Mouse (Mus musculus) megakaryocyte-erythroid progenitor cell, adult 5-6 weeks (primary cell): ENCODE measurements around the gene Cabcoco1. TPM values are rescaled to one million over a fixed set of nuclear protein-coding genes. Genes with fewer than 3 reads are reported as not detected.

Experiments used
- ATAC-seq: replicated peaks from 2 replicates; pipeline ENCODE4 v1.8.0; 2016; ENCODE audit warnings: mild to moderate bottlenecking, inconsistent platforms; ENCODE audit not compliant: severe bottlenecking, poor library complexity, low FRiP score, low TSS enrichment
- total RNA-seq, 2 experiments: library from RNA; stranded (forward) in 1 of 2; stranded (reverse) in 1 of 2; fragments of 200-1000, 215-1000 nt in 1 of 2; fragments of >200 nt in 1 of 2; fragmentation: Nextera tagmentation in 1 of 2; gene quantifications; 2 replicates each; pipeline ENCODE4 v1.2.3; 2014 to 2017

The Cabcoco1 gene
- total RNA-seq (2014; fragmentation: Nextera tagmentation), result 0.79 and 4.7 TPM in 2 replicates
- 2.6 TPM in 1 of 2 replicates, not detected in the other for total RNA-seq (2017)

DNA sequence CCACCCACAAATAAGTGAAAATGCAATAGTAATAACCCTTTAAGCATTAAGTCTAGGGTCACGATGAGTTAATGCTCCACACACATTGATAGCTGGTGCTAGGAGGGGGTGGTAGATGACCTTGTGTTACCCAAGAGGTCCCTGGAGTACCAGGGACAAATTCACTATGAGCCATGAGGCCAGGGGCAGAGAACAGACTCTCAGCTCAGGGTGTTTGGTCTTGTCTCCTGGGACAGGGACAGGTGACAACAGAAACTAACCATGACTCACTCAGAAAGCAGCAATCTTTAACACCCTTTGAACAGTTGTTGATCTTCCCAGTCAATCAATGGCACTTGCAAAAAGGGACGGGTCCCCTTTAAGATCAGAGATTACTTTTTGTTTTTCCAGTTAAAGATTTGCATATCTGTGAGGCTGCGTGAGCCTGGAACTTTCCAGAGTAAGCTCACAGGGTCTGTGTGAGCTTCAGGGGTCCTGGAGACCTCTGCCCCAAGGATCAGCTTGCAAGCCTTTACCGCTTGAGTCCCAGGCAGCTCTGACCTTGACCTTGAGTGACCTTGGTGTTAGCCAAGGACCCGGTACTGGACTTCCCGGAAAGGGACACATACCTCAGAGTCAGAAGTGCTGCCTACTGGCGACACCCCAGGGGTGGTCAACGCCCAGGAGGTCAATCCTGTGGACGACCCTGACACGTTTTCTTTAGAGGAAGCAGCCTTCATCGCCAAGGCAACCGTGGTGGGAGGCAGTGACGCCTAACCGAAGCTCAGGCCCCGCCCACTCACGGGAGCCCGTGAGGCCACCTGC is at the start of gene Cabcoco1:
TSS of gene Cabcoco1 (minus strand) at position 758 of the 804 bp plus-strand sequence.
- ATAC-seq, result peak; percentile 97

DNA sequence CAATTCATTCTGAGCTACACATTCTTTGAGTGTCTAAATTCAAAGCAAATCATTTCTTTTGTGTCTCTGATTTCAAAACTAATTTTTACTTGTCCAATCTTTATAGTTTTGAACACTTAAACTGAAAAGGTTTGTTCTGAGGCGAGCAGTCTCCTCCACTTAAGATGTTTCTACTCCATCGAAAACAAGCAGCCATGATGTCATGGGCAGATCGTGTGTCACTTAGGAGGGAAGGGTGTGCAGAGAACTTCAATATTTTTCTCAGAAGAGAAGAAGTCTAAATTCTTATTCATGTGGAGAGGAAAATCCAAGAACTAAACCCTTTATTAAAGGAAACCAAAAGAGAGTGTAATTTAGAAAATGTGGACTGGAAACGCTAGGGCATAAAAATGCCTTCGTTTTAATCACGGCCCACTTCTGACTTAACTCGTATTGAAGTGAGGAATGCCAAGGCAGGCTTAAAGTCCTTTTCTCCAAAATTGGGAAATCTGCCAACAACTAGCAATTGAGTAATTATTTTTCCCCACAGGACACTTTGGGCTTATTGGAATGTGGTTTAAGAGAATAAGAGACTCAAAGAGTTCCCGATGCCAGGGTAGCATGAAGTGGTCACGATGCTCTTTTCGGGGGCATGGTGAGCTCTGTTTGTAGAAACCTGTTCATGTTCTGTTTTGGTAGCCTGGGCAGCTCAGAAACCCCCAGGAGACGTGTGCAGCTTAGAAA is 48.0 kb upstream of the Cabcoco1 start:
- ATAC-seq, result no peak

DNA sequence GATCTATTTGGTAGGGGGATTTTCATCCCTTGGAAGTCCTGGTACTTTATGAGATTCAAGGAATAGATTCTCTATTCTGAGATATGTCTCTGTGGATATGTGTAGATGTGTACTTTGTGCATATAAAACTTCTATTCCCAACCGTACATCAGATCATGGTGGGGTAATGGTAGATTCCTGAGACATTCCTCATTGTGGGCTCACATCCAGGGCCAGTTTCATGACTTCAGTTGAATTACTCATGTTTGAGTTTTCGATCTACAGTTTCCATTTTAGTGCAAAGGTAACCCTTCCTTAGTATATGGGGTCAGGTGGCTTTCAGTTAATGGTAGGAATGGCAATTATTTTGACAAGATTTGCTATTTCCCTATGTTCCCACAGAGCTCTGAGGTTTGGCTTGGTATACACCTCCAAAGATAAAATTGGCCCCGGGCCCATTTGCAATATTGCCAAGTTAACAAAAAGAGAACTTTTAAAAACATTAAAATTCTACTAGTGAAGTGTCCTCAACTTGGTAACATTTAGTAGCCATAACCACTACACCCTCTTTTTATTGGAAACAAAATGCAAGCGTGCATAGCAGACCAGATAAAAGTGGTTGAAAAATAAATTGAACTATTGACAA is 45.8 kb upstream of the Cabcoco1 start:
- no peak for ATAC-seq

DNA sequence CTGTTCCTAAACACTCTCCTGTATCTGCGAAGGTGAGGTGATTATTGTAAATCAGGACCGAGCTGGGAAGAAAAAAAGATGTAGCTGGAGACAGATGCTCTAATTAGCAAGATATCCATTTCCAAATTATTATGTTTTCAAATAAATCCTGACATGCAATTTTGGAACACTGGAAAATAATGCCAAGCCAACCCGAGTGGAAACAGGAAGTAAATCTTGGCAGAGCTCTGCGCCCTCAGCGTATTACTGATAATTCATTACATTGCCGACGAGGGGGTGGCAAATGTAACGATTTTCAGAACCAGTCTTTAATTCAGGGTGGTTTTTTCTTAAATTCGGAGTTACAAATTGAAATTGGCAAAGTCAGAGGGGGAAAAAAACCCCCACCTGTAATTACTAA is 35.6 kb upstream of the Cabcoco1 start:
- no peak for ATAC-seq

DNA sequence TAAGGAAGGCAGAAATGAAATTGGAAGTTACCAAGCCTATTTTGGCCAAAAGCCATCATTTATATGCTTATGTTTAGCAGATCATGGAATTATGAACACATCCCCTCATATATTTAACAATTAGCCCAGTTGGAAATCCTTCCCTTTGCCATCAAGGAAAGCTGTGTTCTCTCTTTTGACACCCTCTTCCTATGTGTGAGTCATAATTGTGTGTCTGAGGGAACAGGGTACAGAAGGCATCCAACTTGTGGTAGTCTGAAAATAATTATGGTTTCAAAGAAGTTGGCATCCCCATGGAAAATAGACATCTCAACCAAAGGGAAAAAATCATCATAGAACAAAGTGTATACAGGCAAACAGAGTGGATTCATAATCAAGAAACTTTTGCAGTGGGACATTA is 26.5 kb upstream of the Cabcoco1 start:
- no peak for ATAC-seq

DNA sequence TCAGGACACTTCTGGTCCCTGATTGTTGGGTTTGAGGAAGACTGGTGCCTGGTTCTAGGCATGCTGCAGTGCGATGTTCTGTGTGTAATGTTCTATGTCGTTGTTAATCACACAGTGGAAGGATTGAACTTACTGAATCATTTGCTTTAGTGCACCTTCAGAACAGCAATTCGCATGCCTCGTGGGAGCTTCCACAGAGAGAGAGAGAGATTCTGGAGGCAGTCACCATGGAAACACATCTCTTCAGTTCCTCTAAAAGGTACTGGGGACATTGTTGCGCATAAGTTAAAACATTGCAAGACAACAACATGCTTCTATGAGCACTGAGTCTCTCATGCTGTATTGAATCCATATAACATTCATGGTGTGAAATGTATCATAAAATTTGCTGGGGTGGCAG is 20.6 kb upstream of the Cabcoco1 start:
- ATAC-seq, result no peak

DNA sequence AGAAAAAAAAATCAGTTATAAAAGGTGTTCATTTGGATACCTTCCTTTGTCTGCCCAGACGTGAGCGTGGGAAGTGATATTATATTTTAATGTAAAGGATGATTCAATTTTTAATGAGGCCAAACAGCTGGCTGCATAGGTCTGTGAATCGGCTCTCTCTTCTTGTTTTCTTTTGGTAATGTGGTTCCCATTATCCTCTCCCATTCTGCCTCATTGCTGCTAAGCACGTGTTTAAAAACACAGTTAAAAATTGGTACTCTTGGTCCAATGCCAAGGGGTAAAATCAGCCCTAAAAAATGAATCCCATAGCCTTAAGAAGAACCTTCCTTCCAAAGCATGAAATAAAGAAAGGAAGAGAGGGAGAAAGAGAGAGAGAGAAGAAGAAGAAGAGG is 17.1 kb upstream of the Cabcoco1 start:
- no peak for ATAC-seq

DNA sequence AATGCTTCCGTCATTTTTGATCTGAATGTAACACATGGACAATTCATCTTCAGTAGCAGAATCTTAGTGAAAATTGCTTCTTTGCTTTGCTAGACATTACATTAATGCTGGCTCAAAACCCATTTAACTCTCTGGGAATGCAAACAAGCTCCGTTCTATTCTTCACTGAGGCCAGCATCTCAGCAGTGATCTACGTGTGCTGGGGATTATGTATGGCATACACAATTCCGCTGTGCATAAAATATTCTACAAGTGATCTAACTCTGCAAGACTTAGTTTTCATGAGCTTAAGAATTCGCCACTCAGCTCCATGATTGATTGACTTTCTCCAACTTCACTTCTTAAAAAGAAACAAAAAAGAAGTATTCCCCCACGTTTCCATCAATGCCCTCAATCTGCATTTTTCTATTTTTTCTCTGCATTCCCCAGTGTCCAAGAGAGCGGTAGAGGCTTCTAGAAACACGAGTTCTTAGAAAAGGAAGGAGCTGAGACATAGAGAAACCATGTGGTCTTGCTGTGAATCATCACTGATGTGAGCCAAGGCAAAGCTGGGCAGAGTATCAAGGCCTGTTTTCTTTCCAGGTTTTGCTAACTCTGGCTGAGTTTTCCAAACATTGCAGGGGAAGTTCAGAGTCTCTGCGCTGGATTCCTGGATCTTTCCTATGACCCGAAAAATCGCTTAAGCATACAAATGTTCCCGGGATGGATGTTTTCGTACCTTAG is 16.6 kb upstream of the Cabcoco1 start:
- ATAC-seq, result no peak

DNA sequence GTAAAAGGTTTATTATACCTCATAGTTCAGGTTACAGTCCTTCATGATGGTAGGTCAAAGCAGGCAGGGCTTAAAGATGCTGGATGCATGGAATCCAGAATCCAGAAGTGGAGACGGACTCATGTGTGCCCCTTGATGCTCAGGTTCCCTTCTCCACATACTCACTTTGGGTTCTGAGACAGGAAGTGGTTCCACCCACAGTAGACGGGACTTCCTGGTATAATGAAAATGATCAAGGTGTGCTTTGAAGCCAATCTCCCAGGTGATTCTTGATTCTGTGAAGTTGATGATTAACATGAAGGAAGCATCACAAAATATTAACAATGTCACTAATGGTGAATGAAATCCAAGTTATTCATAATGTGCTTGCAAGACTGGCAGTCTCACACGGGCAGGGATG is 12.0 kb upstream of the Cabcoco1 start:
- no peak for ATAC-seq

DNA sequence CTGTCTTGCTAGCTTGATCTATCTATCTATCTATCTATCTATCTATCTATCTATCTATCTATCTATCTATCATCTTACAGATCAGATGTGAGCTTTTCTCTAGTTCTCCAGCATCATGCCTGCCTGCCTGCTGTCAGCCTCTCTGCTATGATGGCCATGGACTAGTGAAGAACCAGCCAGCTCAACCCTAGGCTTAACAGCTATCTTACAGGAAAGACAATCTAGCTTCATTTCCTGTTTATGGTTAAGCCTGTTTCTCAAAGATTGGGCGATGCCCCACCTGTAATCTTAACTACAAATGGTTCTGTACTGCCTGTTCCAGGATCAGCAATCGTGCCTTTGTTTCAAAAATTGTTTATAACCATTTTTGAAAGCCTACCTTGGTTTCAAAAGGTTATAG is 10.9 kb upstream of the Cabcoco1 start:
- peak; percentile 75 for ATAC-seq

DNA sequence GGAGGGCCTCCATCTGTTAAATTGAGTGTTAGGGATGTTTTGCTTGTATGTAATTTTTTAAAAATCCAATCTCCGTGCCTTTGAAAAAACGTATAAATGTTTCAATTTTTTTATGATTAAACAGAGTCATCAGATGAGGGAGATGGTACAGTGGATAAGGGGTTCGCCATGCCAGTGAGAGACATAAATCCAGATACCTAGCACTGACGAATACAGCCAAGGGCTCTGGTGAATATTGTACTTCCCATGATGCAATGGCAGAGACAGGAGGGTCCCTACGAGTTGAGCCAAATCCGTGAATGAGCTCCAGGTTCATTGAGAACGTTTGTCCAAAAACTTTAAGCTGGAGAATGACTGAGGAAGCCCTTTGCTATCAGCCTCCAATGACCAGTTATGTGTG is 9.6 kb upstream of the Cabcoco1 start:
- ATAC-seq, result no peak

DNA sequence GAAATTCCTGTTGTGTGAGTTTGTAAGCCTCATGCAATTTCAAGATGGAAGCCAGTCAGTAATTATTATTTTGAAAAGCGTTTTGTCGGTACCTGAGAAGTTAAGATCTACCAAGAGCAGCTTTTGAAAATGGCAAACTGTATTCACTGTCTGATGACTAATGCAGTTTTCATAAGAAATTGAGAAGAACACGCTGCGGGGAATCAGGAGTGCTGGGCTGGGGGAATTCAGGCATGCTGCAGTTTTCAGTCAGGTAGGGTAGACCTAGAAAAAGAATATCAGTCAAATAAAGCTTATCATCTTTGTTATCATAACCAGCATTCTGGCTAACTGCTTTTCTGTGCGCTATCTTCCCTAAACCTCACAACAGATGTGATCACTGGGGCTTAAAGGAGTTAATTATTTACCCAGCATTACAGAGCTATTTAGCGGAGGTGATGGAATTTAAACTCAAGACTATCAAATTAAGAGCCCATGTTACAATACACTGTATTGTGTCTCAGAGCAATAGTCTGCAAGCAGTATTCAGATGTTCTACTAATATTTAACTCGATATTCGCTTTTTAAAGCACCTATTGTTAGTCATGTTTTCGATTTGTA is 9.1 kb upstream of the Cabcoco1 start:
- no peak for ATAC-seq

DNA sequence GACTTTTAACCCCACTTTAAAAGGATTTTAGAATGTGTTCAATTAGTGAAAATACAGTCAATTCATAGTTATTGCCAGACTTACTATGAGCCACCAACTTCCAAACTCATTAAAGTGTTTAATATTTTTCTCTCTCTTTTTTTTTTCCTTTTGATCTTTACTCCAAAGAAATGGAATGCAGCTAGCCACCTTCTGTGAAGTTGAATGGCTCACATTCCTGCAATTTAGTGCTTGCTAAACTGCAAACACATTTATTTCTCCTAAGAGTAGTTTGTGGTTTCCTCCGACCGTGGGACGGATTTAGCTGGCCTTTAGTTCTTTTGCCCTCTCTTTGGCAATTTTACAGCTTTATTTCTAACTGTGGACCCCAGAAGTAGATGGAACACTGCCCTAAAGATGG is 1.4 kb upstream of the Cabcoco1 start:
- no peak for ATAC-seq

DNA sequence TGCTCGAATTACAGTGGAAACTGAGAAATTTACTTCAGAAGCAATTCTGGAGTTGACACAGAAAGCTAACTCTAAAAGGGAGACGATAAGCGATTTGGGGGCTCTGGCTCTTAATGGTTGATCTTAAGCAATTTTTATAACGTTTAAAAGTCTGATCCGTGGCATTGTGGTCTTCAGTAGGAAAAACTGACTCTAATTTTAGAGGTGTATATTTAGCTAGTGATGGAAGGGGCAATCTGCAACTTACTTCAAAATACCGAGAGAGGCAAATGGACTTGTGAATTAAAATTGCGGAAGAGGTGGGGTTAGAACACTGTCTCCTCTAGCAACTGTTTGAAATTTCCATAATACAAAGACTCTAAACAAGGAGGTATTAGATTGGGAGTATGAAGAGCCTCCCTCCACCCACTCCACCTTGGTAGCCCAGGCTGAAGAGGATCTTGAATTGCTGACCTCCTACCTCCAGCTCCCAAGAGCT is 286 bp upstream of the Cabcoco1 start:
- ATAC-seq, result peak; percentile 12; the same call in 1 of the 2 replicates

DNA sequence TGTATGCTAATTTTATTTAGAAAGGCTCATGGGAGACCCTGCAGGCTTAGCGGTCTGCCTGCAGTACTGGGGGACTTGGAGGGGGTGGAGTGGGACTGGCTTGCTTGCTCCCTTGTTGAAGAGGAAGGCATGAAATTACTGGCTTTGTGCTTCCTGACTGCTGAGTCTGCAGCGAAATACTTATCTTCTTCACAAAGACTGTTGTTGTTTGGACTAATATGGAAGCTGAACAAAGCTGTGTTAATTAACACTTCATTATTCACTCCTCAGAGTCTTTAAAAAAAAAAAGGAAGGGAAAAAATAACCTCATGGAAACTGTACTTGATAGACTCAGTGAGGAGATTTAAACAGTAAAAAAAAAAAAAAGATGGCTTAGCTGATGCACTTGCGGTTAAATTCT is 1.1 kb downstream of the Cabcoco1 start:
- no peak for ATAC-seq

DNA sequence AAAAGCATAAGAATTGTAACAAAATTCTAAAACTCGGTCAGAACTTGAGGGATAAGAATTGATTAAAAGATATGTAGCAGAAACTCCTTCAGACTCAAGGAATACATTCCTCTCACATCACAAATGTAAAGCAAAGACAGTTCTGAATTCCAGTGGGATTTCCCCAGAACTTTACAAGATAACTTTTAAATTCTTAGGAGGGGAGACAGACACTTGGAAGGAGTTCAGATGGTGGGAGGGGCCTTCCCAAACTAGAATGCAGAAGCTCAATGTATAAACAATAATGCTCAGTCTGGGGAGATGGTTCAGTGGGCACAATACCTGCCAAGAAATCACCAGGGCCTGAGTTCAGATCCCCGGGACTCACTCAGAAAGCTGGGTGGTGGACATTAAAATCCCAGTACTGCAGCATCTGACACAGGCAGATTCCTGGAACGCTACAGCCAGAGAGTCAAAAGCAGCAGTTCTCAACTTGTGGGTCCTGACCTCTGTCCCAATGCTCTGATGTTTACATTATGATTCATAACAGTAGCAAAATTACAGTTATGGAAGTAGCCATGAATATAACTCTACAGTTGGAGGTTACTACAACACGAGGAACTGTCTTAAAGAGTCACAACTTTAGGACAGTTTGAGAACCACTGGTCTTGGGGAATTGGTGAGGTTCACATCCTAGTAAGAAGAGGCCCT is 4.3 kb downstream of the Cabcoco1 start:
- ATAC-seq, result no peak

DNA sequence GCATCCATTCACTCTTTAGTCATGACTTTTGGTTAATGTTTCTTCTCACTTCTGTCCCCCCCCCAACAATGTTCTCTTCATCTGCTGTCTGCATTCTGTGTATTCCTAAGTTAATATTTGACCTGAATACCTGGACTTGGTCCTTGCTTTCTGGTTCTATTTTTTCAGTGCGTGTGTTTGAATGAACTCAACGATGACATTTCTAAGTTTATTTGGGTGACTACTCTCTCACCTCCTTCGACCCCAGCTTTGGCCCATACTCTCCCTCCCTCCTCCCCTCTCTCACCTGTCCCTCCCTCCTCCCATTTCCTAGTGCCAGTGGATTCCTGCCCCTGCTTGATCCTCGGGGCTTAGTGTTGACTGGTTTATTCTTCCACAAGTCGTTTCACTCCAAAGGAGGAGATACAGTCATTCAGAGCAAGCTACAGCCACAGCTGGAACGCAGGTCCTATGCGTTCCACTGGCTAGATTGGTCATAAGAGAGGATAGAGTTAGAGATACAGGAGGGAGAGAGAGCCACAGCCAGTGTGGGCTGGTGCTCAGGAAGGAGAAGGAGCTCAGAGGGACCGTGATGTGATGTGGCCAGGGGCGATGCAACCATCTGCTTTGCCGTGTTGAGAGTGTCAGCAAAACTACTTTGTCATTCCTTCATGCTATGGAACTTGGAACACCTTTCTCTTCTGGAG is 12.2 kb downstream of the Cabcoco1 start:
- ATAC-seq, result no peak

DNA sequence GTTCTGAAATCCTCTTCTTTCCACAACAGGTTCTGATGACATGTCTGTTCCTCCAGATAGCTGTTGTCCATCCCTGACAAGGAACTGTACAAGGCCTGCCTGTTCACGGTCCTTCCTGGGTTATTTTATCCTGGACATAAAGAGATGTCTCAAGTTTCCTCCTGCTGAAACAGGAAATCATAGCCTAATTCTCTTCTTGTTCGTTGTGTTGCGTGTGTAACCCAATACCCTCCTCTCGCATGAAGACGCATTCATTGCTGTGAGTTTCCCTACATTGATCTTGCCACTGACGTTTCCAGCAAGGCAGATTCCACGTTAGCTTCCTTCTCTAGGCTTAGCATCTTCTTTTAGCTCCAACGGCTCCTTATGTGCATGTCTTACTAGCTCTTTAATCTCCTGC is 12.7 kb downstream of the Cabcoco1 start:
- ATAC-seq, result no peak
